Mouse (Mus musculus) layer of hippocampus, postnatal 25 days (tissue): Measurements from ENCODE around the gene Crlf1. TPM values are rescaled to one million over a fixed set of nuclear protein-coding genes. Genes with fewer than 3 reads are reported as not detected.
A peak's percentile ranks its signal among the peaks of the same experiment; 100 is the strongest.

Source experiments
- DNase-seq, 2 experiments: peaks; one replicate each; pipeline ENCODE4 v3.0.0; 2022; ENCODE audit warnings: mixed read lengths in 2 of 2, low spot score in 1 of 2; ENCODE audit errors: extremely low spot score in 1 of 2
- total RNA-seq, 2 experiments: library from RNA; stranded (reverse); gene quantifications; 2 replicates each; pipeline ENCODE4 v1.2.3; 2021

Crlf1 gene
- total RNA-seq, 2 experiments from 2014 or later: 45.2 to 49.5 TPM

DNA sequence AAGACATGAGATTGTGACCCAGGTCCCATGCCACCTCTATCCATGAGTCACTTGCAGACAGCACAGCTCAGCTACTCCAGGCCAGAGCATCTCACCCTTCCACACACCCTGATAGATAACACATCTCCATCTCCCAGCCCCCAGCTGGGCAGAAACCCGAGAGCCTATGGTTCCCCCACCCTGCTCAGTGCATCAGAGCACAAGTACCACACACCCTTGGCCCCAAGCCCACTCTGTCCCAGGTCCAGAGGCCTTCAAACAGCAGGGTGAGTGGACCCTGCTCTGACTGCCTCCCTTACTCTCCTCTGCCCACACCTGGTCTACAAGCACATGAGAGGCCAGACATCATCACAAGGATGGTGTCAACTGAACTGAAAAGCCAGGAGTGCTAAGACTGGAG lies 25.1 kb upstream of the Crlf1 start:
- no peak for DNase-seq

DNA sequence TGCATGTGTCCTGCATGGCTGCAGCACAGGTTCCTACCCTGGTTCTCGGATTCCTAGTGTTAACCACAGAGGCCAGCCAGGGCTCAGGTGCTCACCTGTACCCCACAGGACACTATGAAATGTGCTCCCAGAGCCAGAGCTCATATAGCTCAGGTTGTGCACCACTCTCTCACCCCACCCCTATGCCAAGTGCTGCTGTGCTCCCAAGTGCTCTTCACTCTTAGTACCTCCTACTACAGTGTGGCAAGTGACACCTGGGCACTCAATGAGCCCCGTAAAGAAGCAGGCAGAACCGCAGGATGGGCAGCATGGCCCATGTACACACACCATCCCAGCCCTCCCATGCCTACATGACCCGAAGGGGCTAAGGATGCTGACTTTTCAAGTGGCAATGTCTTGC lies 24.2 kb upstream of the Crlf1 start:
- no peak for DNase-seq

DNA sequence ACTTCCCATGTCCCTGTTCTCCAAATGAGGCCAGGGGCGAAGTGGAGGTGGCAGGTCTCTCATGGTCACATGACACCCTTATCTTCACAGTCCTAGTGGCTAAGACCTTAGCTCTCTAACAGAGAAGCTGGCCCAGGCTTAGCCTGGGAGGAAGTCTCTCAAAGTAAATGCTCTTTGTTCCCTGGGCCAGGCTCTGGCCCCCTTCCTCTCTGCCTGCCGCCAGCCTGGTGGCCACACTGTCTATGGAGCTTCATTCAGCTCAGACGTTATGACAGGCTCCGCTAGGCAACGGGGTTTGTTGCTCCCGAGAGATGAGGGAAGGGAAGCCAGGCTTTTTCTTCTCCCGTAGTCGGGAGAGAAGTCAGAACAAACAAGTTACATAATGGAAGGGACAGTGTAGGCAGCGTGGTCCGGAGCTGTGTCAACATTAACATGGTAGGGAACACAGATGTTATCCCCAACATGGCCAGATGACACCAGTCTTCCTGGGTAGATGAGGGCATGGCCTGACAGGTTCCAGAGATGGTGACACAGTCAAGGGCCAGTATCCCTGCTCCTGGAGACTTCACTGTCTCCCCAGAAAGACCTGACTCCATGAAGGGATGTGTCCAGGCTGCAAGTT lies 23.6 kb upstream of the Crlf1 start:
- no peak for DNase-seq

DNA sequence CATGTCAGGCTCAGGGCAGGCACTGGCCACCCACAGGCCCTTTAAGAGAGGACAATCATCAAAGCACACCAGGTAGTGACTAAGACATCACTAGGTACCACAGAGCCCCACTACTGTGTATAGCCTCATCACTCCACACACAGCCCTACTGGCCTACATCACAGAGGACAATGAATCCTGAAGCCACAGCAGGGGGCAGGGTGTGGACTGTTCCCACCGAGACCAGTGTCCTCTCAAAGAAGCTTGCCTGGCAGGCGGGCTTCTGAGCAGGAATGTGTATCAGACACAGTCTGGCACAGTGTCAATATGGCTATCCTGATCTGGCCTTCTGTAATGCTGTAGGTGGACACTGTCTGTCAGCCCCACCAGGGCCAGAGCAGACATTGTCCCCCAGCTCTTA lies 23.0 kb upstream of the Crlf1 start:
- DNase-seq: no peak

DNA sequence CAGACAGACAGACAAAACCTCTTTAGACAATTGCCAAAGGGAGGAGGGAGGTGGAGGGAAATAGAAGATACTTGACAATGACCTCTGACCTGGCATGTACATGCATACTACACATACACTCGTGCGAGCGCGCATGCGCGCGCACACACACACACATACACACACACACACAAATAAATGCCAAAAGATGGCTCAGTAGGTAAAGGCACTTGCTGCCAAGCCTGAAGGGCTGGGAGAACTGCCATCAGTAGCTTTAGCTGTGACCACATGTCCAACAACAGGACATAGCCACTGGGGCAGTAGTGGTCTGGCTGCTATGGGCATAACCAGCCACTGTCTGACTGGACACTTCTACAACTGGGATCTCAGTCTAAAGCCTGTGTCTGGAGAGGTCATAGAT lies 21.1 kb upstream of the Crlf1 start:
- no peak for DNase-seq

DNA sequence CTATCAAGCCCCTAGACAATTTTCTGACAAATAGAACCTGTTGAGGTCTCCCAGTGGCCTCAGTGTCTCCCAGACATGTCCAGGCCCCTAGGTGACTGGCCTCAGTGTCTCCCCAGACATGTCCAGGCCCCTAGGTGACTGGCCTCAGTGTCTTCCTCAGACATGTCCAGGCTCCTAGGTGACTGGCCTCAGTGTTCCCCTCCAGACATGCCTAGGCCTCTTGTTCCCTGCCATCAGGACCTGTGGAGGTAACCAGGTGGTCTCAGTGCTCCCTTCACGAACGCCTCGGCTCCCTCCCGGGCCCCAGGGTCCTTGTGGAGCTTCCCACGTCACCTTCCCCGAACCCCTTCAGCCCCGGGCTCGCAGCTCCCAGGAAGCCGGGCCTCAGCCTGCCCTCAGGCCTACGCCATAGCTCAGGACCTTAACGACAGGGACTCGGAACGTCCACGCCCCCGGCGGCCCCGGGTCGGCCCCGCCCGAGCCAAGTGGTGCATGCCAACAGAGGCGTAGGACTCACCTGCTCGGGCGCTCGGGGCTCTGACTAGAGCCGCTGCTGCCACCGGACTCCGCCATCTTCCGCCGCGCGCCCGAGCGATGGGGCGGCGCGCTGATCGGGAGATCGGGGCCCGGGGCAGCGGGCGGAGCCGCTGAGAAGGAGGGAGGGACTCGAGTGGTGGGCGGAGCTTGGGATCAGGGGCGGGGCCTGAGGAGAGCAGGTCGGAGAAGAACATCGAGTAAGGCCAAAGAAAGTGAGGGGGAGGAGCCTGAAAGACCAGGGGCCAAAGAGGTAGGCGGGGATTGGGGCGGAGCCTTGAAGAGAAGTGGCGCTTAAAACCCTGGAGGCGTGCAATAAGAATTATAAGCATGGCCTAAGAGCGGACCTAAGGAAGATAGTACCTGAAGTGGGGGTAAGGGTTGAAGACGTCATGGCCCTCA lies 16.4 kb upstream of the Crlf1 start, which contains the start of gene Klhl26:
Gene Klhl26 (minus strand): TSS at position 636 of the 936 bp plus-strand sequence.
- peak; percentile 68 to 74 for DNase-seq

DNA sequence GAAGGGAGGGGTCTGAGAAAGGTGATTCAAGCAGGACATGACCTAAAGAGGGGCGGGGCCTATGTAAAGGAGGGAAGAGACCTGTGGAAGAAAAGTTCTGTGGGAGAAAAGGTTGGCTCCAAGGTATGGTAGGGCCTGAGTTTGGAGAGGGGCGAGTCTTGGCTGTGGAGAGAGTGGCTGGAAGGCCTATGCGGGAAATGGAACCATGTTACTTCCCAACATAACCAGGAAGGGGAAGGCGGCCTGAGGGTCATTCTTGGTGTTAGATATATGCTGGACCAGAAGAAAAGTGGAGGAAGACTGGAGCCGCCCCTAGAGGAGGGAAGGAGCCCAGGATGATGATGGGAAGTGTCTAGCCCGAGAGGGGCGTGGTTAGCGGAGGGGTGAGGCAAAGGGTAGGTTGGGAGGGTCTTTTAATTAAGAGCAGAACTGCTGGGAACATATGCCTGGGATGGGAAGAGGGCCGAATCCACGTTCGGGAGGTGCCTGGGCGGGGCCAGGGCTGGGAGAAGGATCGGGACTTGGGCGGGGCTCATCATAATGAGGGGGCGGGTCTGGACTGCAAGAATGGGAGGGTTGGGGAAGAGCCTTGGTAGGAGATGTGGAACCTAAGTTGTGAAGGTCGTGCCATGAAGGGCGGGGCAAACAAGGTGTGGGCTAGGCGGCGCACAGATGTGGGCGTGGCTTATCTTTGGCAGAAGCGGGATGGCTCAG lies 15.5 kb upstream of the Crlf1 start:
- no peak for DNase-seq

DNA sequence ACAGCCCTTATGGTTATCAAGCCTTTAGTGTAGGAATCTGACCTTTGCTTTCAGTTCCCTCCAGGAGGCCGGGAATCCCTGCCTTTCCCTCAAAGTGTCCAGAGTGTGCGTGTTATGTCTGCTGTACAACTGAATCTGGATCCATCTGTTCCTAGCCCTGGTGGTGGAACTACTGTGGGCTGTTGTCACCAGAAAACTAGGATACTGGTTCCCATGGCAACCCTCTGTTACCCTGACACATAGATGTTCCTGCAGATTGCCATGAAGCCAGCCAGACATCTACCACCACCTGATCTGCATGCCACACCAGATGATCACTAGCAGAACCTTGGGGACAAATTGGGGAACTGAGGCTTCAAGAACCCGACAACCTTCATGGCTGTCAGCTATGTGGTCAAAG lies 11.1 kb upstream of the Crlf1 start:
- DNase-seq: no peak

DNA sequence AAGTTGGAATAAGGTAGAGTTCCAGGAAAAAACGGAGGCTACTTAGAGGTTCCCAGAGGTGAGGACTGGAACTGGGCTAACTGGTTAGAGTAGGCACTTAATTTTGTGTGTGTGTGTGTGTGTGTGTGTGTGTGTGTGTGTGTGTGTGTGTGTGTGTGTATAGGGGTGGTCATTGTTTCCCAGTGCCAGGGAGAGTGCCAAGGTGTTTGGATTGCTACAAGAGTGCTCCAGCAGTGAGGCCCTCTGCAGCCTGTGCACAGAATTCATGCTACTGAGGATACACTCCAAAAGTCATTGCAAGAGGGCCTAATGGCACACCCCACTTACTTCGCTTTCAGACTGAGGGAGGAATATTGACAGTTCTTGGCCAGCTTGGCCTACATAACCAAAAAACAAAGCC lies 10.0 kb upstream of the Crlf1 start:
- no peak for DNase-seq

DNA sequence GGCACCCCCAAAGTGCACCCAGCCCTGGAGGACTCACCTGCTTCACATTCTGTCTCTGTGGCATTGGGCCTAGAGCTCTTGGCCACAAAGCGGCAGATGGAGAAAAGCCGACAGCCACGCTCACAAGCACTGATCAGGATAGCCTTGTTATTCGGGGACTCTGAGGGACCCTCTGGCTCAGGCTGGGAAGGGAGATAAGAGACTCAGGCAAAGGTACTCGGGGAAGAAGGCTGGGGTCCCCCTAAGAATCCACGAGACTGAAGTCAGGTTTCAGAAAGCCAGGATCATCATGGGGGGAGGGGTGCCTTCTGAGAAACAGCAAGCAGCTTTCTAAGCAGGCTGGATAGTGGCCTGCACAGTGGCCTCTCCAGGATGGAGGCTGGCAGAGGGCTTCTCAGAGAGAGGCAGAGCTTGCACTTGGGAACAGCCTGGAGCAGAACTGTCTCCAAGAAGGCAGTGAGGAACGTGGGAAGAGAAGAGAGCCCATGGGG lies 6.7 kb upstream of the Crlf1 start:
- DNase-seq: no peak

DNA sequence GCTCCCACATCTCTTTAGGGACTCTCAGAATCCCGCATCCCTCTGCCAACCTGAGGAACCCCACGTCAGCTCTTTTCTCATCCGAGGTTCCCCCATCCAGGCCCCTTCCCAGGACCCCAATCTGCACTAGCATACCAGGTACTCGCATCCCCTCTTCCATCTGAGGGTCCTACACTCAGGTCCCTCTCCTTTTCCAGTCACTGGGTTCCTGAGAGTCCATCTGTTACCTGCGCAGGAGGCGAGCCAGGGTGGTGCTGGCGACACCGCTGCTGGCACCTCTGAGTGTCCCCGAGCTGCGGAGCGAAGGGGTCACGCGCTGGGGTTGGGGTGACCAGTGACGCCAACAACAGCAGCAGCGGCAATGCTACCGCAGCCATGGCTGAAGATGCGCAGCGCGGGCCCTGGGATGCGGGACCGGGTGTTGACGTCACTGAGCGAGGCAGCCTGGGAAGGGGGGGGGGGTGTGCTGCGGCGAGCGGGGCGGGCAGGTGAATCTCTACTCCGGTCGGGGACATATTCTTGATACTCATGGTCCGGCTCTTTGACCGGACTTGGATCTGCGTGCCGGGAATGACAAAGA lies 5.9 kb upstream of the Crlf1 start, which contains the start of gene Tmem59l:
Gene Tmem59l (minus strand): TSS at position 418 of the 580 bp plus-strand sequence.
- DNase-seq: no peak

DNA sequence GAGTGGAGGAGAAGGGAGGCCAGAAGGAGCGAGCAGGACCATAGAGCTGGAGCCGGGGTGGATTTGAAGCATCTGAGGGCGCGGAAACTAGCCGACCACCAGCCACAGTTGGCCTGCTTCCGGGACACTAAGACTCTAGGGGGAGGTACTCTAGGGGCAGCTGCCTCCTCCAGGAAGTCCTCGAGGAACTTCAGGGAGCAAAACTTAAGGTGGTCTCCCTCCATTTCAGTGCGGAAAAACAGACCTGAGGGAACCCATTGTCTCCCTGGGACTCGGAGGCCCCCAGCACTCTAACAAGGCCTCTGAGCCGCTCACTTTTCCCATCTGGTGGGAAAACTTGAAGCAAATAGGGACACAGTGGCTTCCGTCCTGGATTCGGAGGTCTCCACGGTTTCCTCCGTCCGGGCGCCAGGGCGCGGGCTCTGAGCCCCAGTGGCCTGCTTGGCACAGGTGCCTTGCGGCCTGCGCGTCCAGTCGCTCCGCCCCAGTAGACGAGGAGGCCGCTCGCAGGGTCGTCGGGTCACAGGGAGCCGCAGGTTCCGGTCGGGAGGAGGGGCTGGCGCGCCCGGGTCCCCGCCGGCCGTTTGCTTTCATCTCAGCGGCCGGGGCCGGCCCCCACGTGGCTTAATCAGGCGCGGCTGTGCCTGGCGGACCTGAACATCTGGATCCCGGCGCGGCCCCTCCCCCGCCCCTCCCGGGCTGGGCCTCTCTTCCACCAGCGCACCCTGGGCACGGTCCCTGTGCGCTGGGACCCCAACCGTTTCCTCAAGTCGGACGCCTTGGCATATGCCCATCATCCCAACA lies 4.8 kb upstream of the Crlf1 start:
- no peak for DNase-seq

DNA sequence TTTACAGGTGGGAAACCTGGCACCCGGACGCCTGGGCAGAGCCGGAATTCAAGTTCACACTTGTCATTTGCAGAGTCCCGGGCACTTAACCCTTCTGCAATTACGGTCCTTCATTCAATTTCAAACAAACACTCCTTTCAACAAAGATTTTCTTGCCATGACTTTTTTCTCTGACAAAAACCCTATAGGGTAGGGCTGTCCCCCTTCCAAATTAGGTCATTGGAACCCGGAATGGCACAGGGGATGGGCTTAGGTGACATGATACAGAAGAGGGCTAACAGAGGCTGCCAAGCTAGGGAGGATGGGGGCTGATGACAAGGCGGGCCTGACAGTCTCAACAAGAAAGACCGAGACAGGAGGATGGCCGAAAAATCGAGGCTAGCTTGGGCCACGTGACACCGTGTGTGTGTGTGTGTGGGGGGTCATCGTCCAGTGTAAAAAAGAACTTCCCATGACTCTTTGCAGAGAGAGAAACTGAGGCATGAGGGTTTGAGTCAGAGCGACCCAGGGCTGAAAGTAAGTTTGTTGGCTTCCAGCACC lies 4.0 kb upstream of the Crlf1 start:
- no peak for DNase-seq

DNA sequence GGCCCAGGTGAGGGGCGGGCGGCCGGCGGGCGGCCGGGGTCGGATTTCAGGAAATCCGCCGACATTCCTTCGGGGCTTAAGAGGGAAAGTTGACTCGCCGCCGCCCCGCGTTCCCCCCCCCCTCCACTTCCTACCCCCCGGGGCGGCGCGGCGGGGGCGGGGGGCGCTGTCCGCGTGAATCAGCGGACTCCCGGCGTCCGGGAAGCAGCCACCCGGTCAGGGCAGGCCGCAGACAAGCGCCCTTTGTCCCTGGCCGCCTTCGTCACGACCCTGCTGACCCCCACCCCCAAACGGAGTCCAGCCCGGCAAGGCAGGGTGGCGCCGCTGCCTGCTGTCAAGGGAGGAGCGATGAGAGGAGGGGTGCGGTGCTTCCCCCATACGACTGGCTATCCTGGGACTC lies 3.4 kb upstream of the Crlf1 start:
- DNase-seq: no peak

DNA sequence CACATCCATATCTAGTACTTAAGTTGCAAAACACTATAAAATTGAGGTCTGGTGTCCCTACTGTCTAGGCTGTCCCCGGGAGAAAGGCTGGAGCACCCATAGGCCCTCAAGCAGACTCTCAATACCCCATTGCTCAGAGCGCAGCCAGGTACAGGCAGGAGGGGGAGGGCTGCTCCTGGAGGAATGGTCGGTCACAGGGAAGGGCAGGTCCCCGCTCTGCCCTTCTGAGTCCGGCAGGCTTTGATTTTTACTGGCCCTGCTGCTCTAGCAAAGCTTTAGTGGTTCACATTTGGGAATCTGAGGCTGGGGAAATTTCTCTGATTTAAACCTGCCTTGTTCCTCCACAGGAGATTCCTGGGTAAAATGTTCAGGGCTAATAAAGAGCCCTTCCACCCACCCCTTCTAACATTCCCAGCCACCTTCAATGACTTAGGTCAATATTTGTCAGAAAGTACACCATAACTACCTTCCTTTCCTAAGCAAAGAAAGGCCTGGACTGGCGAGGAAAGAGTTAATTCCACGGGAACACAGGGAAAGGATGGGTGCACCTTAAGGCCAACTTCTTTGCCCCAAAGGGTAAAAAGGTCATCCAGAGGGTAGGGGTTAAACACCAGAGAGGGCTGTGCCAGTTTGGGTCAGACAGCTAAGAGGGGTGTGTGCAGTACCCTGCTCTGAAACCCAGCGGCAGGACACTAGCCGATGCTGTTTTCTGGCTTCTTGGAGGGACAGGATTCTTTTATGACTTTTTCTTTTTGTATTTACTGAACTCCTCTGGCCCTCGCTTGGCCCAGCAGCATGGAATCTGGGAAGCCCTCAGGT lies 2.7 kb upstream of the Crlf1 start:
- no peak for DNase-seq

DNA sequence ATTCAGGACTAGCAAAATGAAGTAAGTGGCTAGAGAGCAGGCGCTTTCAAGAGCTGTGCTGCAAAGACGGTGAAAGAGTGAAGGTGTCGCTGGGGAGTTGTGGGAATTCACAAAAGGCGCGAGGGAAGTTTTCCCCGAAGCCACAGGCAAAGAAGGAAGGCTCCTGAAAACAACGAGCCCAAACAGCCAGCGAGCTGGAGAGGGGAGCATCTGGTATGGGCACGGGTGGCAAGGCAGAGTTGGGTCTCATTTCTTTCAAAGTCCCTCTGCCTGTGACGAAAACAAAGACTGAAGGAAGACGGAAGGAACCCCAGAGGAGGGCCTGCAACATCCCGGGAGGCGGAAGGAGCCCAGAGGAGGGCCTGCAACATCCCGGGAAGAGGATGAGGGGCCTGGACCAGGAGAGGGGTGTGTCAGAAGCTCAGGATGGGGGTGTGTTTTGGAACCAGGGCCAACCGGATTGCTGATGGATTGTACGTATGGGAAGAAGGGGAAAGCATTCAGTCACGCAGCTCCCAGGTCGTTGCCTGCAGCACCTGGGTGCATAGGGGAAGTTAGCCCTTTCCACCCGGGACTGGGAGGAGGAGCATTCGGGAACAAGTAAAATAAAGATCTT lies 2.0 kb upstream of the Crlf1 start:
- DNase-seq: no peak

DNA sequence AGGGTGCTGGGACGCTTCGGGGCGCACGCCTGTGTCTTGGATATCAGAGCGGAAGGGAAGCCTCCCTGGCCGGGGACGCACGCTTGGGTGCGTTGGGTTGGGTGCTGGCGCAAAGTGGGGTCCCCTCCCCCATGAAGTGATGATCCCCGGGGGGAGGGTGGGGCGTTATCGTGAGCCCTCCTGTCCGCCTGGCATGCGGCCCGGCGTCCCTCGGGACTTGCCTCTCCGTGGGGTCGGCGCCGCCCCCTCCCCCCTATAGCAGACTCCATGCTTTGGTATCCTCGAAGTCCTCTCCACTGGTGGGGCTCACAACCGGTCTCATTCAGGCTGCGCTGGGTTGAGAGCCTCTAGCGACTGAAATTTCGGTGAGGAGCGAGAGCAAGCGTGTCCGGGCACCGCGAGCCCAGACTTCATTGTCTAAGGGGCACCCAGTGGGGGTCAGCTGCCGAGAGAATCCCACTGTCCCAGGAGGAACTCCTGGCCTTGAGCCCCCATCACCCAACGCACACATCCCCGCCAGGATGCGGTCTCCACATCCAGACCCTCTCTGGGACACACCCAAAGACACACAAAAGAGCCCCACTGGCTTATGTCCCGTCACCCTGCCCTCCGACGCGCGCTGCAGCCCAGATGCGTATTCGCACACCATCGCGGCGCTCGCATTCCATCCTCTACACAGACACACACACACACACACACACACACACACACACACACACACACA lies 896 bp downstream of the Crlf1 start:
- no peak for DNase-seq
